Mouse (Mus musculus): ENCODE measurements around the gene Cnnm4.

The Cnnm4 gene

GRCm38 (mm10) chr1:36473211-36473780 lies 1.9 kb downstream of the Cnnm4 start:
- DNase-seq, result no peak

DNA sequence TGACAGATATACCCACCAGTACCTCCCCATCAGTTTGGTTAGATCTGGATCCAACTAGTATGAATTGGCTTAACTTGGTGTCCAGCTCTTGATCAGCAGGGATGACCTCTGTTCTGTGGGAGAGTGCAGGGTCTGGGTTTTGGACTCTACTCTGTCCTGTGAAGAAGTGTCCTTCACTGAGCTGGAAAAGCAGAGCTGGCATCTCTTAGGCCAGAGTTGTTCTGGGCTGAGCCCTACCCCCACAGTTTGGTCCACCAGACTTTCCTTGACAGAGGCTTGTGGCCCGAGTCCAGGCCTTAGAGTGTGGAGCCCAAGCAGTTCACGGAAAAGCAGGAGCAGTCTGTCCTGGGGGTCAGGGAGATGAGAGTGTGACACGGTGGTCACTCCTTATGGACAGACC lies 3.2 kb downstream of the Cnnm4 start:
- no peak for DNase-seq

DNA sequence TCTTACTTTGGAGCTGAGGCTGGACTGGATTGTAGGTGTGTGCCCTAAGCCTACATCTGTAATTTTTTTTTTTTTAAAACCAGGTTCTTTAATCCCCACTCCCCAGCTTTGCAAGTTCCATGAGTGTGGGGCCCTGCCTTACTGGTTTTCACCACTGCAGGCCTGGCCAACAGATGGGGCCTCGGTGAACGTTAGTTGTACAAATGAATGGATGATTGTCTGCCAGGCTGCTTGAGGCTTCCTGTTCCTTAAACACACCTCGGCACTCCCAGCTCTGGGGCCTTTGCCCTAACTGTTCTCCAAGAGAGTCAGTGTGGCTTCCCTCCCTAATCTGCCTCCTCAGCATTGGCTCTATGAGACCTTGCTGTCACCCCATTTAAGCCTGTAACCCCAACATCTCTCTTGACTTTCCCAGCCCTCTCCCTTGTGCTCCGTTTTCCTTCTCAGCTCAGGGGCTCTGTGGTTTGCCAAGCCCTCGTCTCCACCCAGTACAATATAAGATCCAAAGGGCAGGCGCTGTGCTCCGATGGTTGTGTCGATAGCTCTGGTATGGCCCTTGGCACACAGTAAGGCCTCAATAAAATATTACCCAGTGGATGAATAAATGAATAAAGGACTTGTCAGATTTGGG lies 4.2 kb downstream of the Cnnm4 start:
- no peak for DNase-seq

DNA sequence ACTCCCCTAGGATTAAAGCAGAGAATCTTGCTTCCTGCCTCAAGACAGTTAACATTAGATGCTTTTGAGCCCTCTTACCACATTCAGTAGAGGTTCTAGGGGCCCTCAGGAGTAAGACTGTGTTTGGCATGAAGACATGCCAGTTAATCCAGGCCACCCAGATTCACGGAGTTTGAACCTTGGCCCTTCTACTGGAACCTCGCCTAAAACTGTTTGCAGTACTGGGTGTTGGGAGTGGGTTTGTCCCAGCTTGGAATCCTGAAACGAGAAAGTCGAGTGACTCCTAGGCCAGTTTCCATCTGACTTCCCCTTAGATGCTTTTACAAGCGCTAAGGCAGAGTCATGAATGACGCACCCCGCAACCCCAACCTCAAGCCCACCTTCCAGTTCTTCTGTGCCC lies 5.0 kb downstream of the Cnnm4 start:
- no peak for DNase-seq

DNA sequence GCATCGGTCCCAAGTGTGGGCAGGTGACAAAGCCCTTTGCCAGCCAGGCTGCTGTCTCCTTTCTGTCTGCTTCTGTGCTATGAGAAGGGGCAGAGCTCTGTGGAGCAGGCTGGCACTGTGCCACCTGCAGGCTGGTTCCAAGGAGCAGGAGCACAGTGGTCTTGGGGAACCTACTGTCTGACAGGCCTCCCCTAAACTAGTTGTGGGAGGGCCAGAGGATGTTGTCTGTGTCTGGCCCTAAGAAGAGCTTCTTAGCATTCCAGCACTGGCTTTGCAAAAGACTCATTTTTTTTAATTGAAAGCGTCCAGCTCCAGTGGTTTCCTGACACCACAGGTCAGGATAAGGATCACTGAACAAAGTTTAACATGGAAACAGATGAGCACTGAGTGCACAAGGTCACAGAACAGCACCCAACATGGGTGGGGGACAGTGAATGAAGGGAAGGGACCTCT lies 6.9 kb downstream of the Cnnm4 start:
- DNase-seq, result no peak

DNA sequence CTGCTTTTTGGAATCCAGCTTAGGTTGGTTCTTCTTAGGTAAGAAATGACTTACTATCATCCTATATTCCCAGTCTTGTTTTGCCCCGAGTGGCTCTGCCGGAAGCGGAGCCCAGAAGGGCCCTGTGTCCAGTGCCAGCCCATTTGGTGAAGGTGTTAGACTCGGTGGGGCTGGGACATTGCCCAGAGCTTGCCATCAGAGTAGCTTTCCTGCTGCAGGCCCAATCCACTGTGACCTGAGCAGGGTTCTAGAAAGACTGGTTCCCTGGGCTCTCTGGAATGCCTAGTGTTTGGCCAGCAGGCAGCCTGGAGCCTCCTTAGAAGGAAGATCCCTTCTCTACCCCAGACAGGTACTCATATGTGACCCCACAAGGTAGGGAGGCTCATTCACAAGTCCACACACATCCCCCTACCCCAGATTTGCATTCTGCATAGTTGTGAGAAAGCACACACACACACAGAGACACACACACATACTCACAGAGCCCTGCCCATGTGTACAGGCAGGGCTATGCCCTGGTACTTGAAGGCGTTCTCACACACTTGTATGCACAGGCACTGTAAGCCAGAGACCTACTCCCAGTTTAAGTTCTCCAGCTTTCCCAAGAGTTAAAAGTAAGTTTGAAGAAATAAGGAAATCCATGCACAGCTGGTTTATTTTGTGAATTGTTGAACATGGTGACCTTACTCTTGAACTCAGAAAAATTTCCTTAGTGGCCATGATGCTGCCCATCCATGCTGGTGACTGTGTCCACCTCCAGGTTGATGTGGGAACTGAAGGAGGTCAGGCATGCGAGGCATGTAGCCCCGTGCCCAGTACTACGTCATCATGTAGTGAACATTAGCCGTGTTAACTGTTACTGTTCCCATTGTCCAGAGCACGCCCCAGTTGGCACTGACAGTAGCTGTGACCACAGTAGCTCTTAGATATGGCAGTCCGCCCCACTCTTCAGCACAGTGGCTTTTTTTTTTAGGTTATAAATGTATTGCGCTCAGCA lies 8.8 kb downstream of the Cnnm4 start:
- no peak for DNase-seq

DNA sequence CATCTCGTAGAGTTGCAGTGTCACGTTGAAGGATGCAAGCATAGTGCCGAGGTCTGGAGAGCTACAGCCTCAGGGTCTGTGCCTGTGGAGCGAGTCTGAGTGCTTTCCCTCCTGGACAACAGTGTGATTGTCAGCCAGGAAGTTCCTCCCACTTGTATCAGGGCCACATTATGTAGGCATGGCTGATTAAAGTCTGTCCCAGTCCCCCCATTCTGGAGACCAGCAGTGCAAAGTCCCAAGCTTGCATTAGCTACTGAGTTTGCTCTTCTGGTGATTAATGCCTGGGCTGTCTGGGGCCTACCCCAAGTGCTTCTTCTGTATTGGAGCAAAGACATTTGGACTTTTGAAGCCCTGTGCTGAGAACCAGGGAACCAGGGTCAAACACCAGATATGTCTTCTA lies 12.4 kb downstream of the Cnnm4 start:
- DNase-seq, result no peak

GRCm38 (mm10) chr1:36485080-36485479 lies 13.7 kb downstream of the Cnnm4 start:
- no peak for DNase-seq

- DNase-seq, result no peak
Observed at GRCm38 (mm10) chr1:36487111-36487510, 15.7 kb downstream of the Cnnm4 start.

DNA sequence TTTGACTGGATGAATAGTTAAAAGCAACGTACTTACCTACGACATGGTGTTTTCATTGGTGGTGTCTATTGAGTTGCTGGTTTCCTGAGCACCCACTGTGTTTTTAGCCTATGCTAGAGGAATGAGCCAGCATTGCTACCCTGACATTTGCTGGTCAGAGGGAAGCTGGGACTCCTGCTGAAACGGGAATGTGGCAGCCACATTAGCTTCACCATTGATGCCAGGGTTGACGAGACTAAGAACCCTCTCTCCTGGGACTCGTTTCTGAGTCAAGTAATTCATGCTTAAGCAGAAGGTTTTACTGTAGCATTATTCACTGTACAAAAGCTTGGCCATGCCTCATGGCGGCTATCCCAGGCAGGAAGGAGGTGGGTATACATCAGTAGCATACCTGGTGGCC lies 18.2 kb downstream of the Cnnm4 start:
- DNase-seq, result no peak

GRCm38 (mm10) chr1:36492416-36493139 lies 21.2 kb downstream of the Cnnm4 start:
- DNase-seq, result no peak

GRCm38 (mm10) chr1:36493299-36493698 lies 21.9 kb downstream of the Cnnm4 start:
- no peak for DNase-seq

DNA sequence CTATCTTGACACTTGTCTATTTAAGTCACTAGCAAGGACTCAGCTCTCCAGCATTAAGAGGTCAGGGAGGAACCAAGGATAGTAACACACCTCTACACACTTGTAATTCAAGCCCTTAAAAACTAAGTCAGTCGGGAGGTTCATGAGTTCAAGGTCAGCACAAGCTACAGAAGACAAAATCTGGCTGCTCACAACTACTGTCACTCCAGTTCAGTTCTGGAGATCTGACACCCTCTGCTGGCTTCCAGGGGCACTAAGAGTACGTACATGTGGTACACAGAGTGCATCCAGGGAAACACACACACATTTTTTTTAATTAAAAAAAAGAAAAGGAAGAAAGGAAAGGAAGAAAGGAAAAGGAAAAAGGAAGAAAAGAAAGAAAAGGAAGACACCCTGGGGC lies 25.3 kb downstream of the Cnnm4 start:
- peak; percentile 47 for DNase-seq

- no peak for DNase-seq
Observed at GRCm38 (mm10) chr1:36497312-36497711, 25.9 kb downstream of the Cnnm4 start.

GRCm38 (mm10) chr1:36501261-36501660 lies 29.8 kb downstream of the Cnnm4 start:
- peak; percentile 80 for DNase-seq

DNA sequence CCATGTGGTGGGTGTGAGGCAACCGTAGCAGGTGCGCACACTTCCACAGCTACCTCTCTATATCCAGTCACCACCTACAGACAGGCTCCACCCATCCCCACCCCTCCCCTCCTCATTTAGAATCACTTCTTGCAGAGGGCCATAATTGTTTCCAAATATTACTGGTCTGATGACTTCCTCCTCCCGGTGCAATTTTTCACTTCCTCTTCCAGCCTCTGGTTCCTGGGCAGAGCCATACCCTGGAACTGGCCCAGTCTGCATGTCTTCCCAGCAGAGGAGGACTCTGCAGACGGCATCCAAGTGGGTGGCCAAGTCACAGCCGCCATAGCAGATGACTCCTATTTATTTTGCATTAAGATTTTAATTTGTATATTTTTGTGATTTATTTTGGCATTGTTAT lies 36.8 kb downstream of the Cnnm4 start:
- DNase-seq, result no peak

DNA sequence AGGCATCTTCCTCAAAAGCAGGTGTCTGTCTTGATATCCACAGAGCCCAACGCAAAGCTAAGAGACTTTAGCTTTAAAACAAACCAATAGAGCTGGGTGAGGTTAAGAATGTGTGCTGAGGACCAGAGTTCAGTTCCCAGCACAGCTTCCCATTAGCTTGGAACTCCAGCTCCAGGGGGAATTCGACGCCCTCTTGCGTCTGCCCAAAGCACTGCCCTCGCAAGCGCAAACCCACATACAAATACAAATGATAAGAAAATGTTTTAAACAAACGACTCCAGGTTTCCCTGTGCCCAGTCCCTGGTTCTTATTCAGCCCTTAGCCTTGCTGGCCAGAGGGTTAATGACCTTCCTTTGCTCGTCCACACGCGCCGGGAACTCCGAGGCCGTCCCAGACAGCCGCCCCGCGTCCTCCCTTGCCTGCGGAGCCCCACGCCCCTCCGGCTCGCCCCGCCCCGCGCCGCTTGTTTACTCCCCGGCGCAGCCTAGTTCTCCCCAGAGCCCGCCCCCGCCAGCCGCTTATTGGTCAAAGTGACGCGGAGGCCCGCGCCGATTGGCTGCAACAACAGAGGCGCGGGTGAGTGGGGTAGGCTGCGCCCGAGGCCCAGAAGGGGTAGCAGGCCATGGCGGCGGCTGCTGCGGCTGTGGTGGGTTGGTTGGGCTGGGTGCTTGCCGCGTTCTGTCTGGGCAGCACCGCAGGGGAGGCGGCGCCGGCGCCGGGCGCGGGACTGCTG lies 40.0 kb downstream of the Cnnm4 start, which contains the start of gene Cnnm3:
Gene Cnnm3, plus strand, starts transcription at position 579 of the 733 bp plus-strand sequence.
- DNase-seq, result peak; percentile 100

GRCm38 (mm10) chr1:36512089-36512965 lies 40.9 kb downstream of the Cnnm4 start:
- DNase-seq, result peak; percentile 73

DNA sequence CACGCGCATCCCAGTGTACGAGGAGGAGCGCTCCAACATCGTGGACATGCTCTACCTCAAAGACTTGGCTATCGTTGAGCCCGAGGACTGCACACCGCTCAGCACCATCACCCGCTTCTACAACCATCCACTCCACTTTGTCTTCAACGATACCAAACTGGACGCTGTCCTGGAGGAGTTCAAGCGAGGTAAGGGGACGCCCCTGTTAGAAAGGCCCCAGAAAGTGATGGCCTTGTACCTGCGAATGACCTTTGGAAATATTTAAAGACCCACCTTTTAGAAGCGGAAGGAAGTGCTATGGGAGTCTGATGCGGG lies 41.5 kb downstream of the Cnnm4 start:
- no peak for DNase-seq

DNA sequence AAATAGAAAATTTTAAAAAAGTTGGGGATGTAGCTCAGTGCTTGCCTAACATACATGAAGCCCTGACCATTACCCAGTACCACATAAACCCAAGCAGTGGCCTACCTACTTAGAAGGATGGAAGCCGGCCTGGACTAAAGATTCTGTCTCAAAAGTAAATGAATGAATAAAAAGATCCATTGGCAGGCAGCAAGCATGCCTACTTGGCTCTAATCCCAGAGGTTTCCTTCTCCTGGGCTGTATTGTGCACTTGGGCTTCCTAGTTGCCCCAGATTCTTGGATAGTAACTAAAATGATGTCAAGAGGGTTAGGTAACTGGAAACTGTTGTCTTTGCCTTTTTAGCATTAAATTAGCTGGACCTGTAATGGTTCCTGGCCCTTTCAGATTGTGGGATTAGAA lies 41.9 kb downstream of the Cnnm4 start:
- no peak for DNase-seq

DNA sequence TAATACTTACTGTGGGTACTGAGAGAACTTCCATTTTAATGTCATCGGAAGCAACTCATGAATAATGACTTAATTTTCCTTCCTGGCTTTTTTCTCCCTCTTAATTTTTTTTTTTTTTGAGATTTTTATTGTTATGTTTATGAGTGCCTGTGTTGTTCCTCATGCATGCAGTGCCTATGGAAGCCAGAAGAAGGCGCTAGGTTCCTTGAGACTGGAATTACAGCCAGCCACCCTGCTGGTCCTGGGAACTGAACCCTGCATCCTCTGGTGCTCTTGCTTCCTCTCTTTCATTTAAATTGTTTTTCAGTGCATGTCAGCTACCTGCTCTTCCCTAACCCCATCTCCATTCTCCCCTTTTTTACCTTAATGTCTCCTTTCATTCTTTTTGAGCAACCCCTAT lies 42.3 kb downstream of the Cnnm4 start:
- DNase-seq, result peak; percentile 34
